Comparison of ENCODE assay signal across 8 mouse cellular contexts in the genomic region with DNA sequence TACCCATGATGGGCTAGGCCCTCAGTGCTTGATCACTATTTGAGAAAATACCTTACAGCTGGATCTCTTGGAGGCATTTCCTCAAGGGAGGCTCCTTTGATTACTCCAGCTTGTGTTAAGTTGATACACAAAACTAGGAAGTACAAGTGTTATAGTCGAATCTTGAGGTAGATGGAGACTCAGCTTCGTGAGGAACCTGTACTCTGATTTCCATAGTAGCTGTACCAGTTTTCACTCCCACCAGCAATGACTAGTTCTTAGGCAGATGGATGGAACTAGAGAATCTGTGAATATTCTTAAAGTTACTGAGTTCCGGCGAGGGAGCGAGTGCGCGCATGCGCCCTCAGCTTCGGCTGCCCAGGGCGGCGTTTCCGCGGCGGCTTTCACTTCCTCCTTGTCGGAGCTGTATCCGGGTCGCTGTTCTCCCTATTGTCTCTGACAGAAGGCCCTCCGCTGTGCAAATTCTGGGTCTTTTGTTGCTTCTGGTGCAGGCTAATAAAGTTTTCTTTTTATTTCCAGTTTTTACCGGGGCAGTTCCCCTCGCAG. TPM values are rescaled to one million over a fixed set of nuclear protein-coding genes. Genes with fewer than 3 reads are reported as not detected.
DNase-seq lines count a peak whose midpoint lies in the region; ATAC-seq and TF ChIP-seq lines count a peak whose summit lies in the region.

No protein-coding gene starts in this region.

- H3K27me3 ChIP-seq in heart, embryonic 11.5 days (ENCODE audit: control insufficient read depth, insufficient read depth, low read length) = no peaks in the 10 kb centered on the region
- no peaks in the 10 kb centered on the region for H3K27me3 ChIP-seq in kidney, embryonic 16.5 days (ENCODE audit: insufficient read depth, low read length)
- no peaks in the 10 kb centered on the region for H3K27me3 ChIP-seq in liver, adult 2 months (ENCODE audit: control insufficient read depth, insufficient read depth, low read length)
- no peaks in the 10 kb centered on the region for H3K27me3 ChIP-seq in myocyte (ENCODE audit: control insufficient read depth, insufficient read depth, insufficient read length)
- no peaks in the 10 kb centered on the region for H3K27me3 ChIP-seq in stomach, embryonic 15.5 days (replicated peaks)

- ATAC-seq in heart, embryonic 11.5 days (replicated peaks; ENCODE audit: insufficient number of reproducible peaks, low FRiP score, low TSS enrichment) = peak; percentile 92
- peak; percentile 97 for ATAC-seq in kidney, embryonic 16.5 days (ENCODE audit: low FRiP score, low TSS enrichment)
- ATAC-seq in stomach, embryonic 15.5 days (ENCODE audit: insufficient read depth, low FRiP score, low read depth) = peak; percentile 96

- H3K9ac ChIP-seq in heart, embryonic 11.5 days (ENCODE audit: low read depth, low read length) = peak overlapping the region; percentile 98
- H3K9ac ChIP-seq in kidney, embryonic 16.5 days (replicated peaks; ENCODE audit: low read length) = peak overlapping the region; percentile 99
- H3K9ac ChIP-seq in liver, adult 2 months (ENCODE audit: low read depth, low read length) = peak overlapping the region; percentile 87
- H3K9ac ChIP-seq in stomach, embryonic 15.5 days = peak overlapping the region; percentile 84

- TF ChIP-seq POLR2A in bone marrow macrophage, adult 2 months (IDR thresholded peaks at IDR 0.05; ENCODE audit: borderline replicate concordance, low read depth, low read length) = no peak
- TF ChIP-seq POLR2A in embryonic fibroblast, embryonic 13.5 days (IDR thresholded peaks at IDR 0.05; ENCODE audit: low read depth, low read length) = peak; percentile 73
- peak; percentile 53; the same call in 1 of the 2 replicates for TF ChIP-seq POLR2A in liver, adult 2 months (IDR thresholded peaks at IDR 0.05; ENCODE audit: extremely low read depth, insufficient read depth, low read length)
- peak; percentile 59 for TF ChIP-seq POLR2A in myocyte (IDR thresholded peaks at IDR 0.05; ENCODE audit: insufficient read length, low read depth)

- TF ChIP-seq CTCF in bone marrow macrophage, adult 2 months (IDR thresholded peaks at IDR 0.05; ENCODE audit: low read depth, low read length) = no peak
- no peak for TF ChIP-seq CTCF in embryonic fibroblast, embryonic 13.5 days (IDR thresholded peaks at IDR 0.05; ENCODE audit: borderline replicate concordance, insufficient read depth, low read length)
- no peak for TF ChIP-seq CTCF in liver, adult 2 months (IDR thresholded peaks at IDR 0.05; ENCODE audit: low read depth, low read length)

- 0 out of 2 replicates have a peak, but pooled peaks cover 4% of the 10 kb centered on the region for H3K36me3 ChIP-seq in heart, embryonic 11.5 days (ENCODE audit: control insufficient read depth, insufficient read depth, low read length)
- peaks cover 6% of the 10 kb centered on the region for H3K36me3 ChIP-seq in kidney, embryonic 16.5 days (ENCODE audit: insufficient read depth, low read length)
- peaks cover 4% of the 10 kb centered on the region for H3K36me3 ChIP-seq in liver, adult 2 months (ENCODE audit: control insufficient read depth, insufficient read depth, low read length)
- no peaks in the 10 kb centered on the region for H3K36me3 ChIP-seq in myocyte (ENCODE audit: control insufficient read depth, insufficient read depth)
- no peaks in the 10 kb centered on the region for H3K36me3 ChIP-seq in stomach, embryonic 15.5 days

- H3K79me2 ChIP-seq in liver, adult 2 months (ENCODE audit: control insufficient read depth, insufficient read depth, low read length) = no peaks in the 10 kb centered on the region; the same call in 1 of the 2 replicates
- H3K79me2 ChIP-seq in myocyte (ENCODE audit: control insufficient read depth, insufficient read depth) = peaks cover 34% of the 10 kb centered on the region

- WGBS in heart, embryonic 11.5 days (ENCODE audit: insufficient replicate concordance) = under 1% methylated on average over 20 of the region's 20 CpGs
- WGBS in kidney, embryonic 16.5 days = 0% methylated on average over 20 of the region's 20 CpGs
- WGBS in liver, adult 2 months = under 1% methylated on average over 20 of the region's 20 CpGs
- WGBS in stomach, embryonic 15.5 days = 1% methylated on average over 20 of the region's 20 CpGs

- peak; percentile 89 to 90 for DNase-seq in B cell, adult 2 months
- DNase-seq in liver, adult 2 months (ENCODE audit: extremely low read depth, low read depth, low spot score) = peak; percentile 78

- H3K4me3 ChIP-seq in bone marrow macrophage, adult 2 months (ENCODE audit: insufficient read depth, low read length) = peak overlapping the region; percentile 85
- peak overlapping the region; percentile 85 for H3K4me3 ChIP-seq in embryonic fibroblast, embryonic 13.5 days (ENCODE audit: insufficient read depth, low read length)
- peak overlapping the region; percentile 92 for H3K4me3 ChIP-seq in heart, embryonic 11.5 days (ENCODE audit: low read depth, low read length)
- H3K4me3 ChIP-seq in kidney, embryonic 16.5 days (ENCODE audit: low read length) = peak overlapping the region; percentile 86
- H3K4me3 ChIP-seq in liver, adult 2 months (ENCODE audit: insufficient read depth, low read depth, low read length) = peak overlapping the region; percentile 91
- H3K4me3 ChIP-seq in myocyte = peak overlapping the region; percentile 85
- peak overlapping the region; percentile 75 for H3K4me3 ChIP-seq in stomach, embryonic 15.5 days (replicated peaks)

- H3K4me1 ChIP-seq in bone marrow macrophage, adult 2 months (ENCODE audit: control insufficient read depth, insufficient read depth, low read length) = 0 out of 2 replicates have a peak, but pooled peaks cover 2% of the 10 kb centered on the region
- H3K4me1 ChIP-seq in embryonic fibroblast, embryonic 13.5 days (ENCODE audit: control insufficient read depth, insufficient read depth, low read length) = no peaks in the 10 kb centered on the region; the same call in 1 of the 2 replicates
- H3K4me1 ChIP-seq in heart, embryonic 11.5 days (ENCODE audit: control insufficient read depth, insufficient read depth, low read length) = peaks cover 6% of the 10 kb centered on the region; the same call in 1 of the 2 replicates
- peaks cover 18% of the 10 kb centered on the region for H3K4me1 ChIP-seq in kidney, embryonic 16.5 days (ENCODE audit: insufficient read depth, low read length)
- H3K4me1 ChIP-seq in liver, adult 2 months (ENCODE audit: control insufficient read depth, insufficient read depth, low read length) = peaks cover 3% of the 10 kb centered on the region
- H3K4me1 ChIP-seq in stomach, embryonic 15.5 days = peaks cover 10% of the 10 kb centered on the region

- H3K9me3 ChIP-seq in heart, embryonic 11.5 days (replicated peaks; ENCODE audit: control insufficient read depth, low read length) = no peaks in the 10 kb centered on the region
- H3K9me3 ChIP-seq in kidney, embryonic 16.5 days (ENCODE audit: low read length) = no peaks in the 10 kb centered on the region
- H3K9me3 ChIP-seq in stomach, embryonic 15.5 days = no peaks in the 10 kb centered on the region

- H3K27ac ChIP-seq in bone marrow macrophage, adult 2 months (ENCODE audit: insufficient read depth, low read depth, low read length) = peak overlapping the region; percentile 83
- H3K27ac ChIP-seq in embryonic fibroblast, embryonic 13.5 days (ENCODE audit: insufficient read depth, low read length) = peak overlapping the region; percentile 82
- peak overlapping the region; percentile 98 for H3K27ac ChIP-seq in heart, embryonic 11.5 days (ENCODE audit: low read depth, low read length)
- peak overlapping the region; percentile 99 for H3K27ac ChIP-seq in kidney, embryonic 16.5 days (ENCODE audit: low read length)
- peak overlapping the region; percentile 78 for H3K27ac ChIP-seq in liver, adult 2 months (replicated peaks; ENCODE audit: insufficient read depth, low read depth, low read length)
- peak overlapping the region; percentile 88 for H3K27ac ChIP-seq in stomach, embryonic 15.5 days

- peak overlapping the region; percentile 78 for H3K4me2 ChIP-seq in heart, embryonic 11.5 days
- H3K4me2 ChIP-seq in kidney, embryonic 16.5 days (replicated peaks; ENCODE audit: low read depth, low read length) = peak overlapping the region; percentile 75
- peak overlapping the region; percentile 86 for H3K4me2 ChIP-seq in myocyte (ENCODE audit: low read depth)
- H3K4me2 ChIP-seq in stomach, embryonic 15.5 days = peak overlapping the region; percentile 62

- peak overlapping the region; percentile 85 for H3ac ChIP-seq in myocyte (ENCODE audit: control insufficient read depth, insufficient read length)

TF ChIP-seq in myocyte, 11 proteins besides CTCF, POLR2A, EP300 and RAD21:
- no peak for TF ChIP-seq SRF (IDR thresholded peaks at IDR 0.05; ENCODE audit: control insufficient read depth, insufficient read length, low read depth)
- peak; percentile 58 for TF ChIP-seq POLR2AphosphoS2 (IDR thresholded peaks at IDR 0.05; ENCODE audit: insufficient read length, low read depth)
- no peak for TF ChIP-seq CEBPB (IDR thresholded peaks at IDR 0.05; ENCODE audit: insufficient read depth, poor library complexity, severe bottlenecking)

RNA-seq across cellular contexts. Expression of a gene that starts 18.0 kb away (rescaled TPM):
- polyA plus RNA-seq in bone marrow macrophage, adult 2 months (2012; ENCODE audit: insufficient read depth, insufficient read length, missing spikeins) = 35.1 and 39.4 TPM in 2 replicates
- 35.7 and 46.3 TPM in 2 replicates for polyA plus RNA-seq in embryonic fibroblast, embryonic 13.5 days (2011; ENCODE audit: insufficient read length, low read depth, missing spikeins)
- 51.6 and 59.9 TPM in 2 replicates for polyA plus RNA-seq in heart, embryonic 11.5 days (2014; fragmentation: Nextera tagmentation; extraction: Ambion mirVana)
- polyA plus RNA-seq in kidney, embryonic 16.5 days (2015; fragmentation: Nextera tagmentation; extraction: Ambion mirVana) = 47.7 and 61.8 TPM in 2 replicates
- 26.3 and 28.9 TPM in 2 replicates for total RNA-seq in liver, adult 2 months (2014; rRNA removed)
- 2.9 and 3.5 TPM in 2 replicates for polyA plus RNA-seq in liver, adult 2 months (2012; rRNA removed)
- polyA plus RNA-seq in myocyte (2012; fragmentation: generic; extraction: Trizol) = 11.0 TPM
- polyA plus RNA-seq in stomach, embryonic 15.5 days (2015; fragmentation: Nextera tagmentation; extraction: Ambion mirVana) = 64.7 and 64.9 TPM in 2 replicates

RNA-seq across cellular contexts. Expression of a gene that starts 18.3 kb away (rescaled TPM):
- 363 and 408 TPM in 2 replicates for polyA plus RNA-seq in bone marrow macrophage, adult 2 months (2012; ENCODE audit: insufficient read depth, insufficient read length, missing spikeins)
- 653 and 679 TPM in 2 replicates for polyA plus RNA-seq in embryonic fibroblast, embryonic 13.5 days (2011; ENCODE audit: insufficient read length, low read depth, missing spikeins)
- 1,392 and 1,479 TPM in 2 replicates for polyA plus RNA-seq in heart, embryonic 11.5 days (2014; fragmentation: Nextera tagmentation; extraction: Ambion mirVana)
- polyA plus RNA-seq in kidney, embryonic 16.5 days (2015; fragmentation: Nextera tagmentation; extraction: Ambion mirVana) = 981 and 1,036 TPM in 2 replicates
- 864 and 882 TPM in 2 replicates for total RNA-seq in liver, adult 2 months (2014; rRNA removed)
- 823 and 907 TPM in 2 replicates for polyA plus RNA-seq in liver, adult 2 months (2012; rRNA removed)
- 728 TPM for polyA plus RNA-seq in myocyte (2012; fragmentation: generic; extraction: Trizol)
- 980 and 987 TPM in 2 replicates for polyA plus RNA-seq in stomach, embryonic 15.5 days (2015; fragmentation: Nextera tagmentation; extraction: Ambion mirVana)

Comparison
In these comparisons a context has a peak if more than half of its experiments do, and no peak if none do; other contexts are left out.
1. Peak in every context shown above with its lines: DNase-seq, ATAC-seq, H3K4me3 ChIP-seq and H3K27ac ChIP-seq.